Mouse (Mus musculus) kidney, embryonic 16.5 days (tissue): ENCODE results near the gene Cetn4. TPM values are rescaled to one million over a fixed set of nuclear protein-coding genes. Genes with fewer than 3 reads are reported as not detected.

ENCODE experiments used
- ATAC-seq: fragments of 200-750 bp; cut with Nextera tagmentation; 2 replicates; pipeline ENCODE4 v1.8.0; 2017; ENCODE audit warnings: moderate TSS enrichment; ENCODE audit not compliant: low FRiP score, low TSS enrichment
- H3K27ac ChIP-seq: fragments of 300-500 bp; sonication (generic); 2 replicates; pipeline ENCODE4 v1.5.1; 2014; ENCODE audit warnings: low read length
- H3K27me3 ChIP-seq: fragments of 300-500 bp; sonication (generic); 2 replicates; pipeline ENCODE4 v1.6.1; 2014; ENCODE audit warnings: low read length, control low read depth, mixed read lengths; ENCODE audit not compliant: insufficient read depth
- H3K36me3 ChIP-seq: fragments of 300-500 bp; sonication (generic); 2 replicates; pipeline ENCODE4 v1.6.1; 2014; ENCODE audit warnings: low read length, control low read depth, mixed read lengths; ENCODE audit not compliant: insufficient read depth
- H3K4me1 ChIP-seq: fragments of 300-500 bp; sonication (generic); 2 replicates; pipeline ENCODE4 v1.6.1; 2014; ENCODE audit warnings: low read length, control low read depth, mixed read lengths; ENCODE audit not compliant: insufficient read depth
- H3K4me2 ChIP-seq: fragments of 300-500 bp; sonication (generic); replicated peaks from 2 replicates; pipeline ENCODE4 v1.6.1; 2014; ENCODE audit warnings: low read depth, low read length
- H3K4me3 ChIP-seq: fragments of 300-500 bp; sonication (generic); 2 replicates; pipeline ENCODE4 v1.5.1; 2014; ENCODE audit warnings: mild to moderate bottlenecking, low read length
- H3K9ac ChIP-seq: fragments of 300-500 bp; sonication (generic); replicated peaks from 2 replicates; pipeline ENCODE4 v1.6.1; 2014; ENCODE audit warnings: low read length
- H3K9me3 ChIP-seq: fragments of 300-500 bp; sonication (generic); 2 replicates; pipeline ENCODE4 v1.6.1; 2016; ENCODE audit warnings: low read length, control low read depth
- WGBS: fragments of 180-500 bp; shearing (Covaris S2); extraction: QIAGEN DNeasy Blood & Tissue Kit; methylation state at CpG from one replicate; pipeline ENCODE4 v1.1.7; 2014; 5-methylcytosine and 5-hydroxymethylcytosine counted together
- polyA plus RNA-seq: library from polyadenylated mRNA; unstranded; fragments of >200 nt; fragmentation: Nextera tagmentation; extraction: Ambion mirVana; gene quantifications from 2 replicates; pipeline ENCODE4 v1.2.1, GENCODE M21; 2015

The Cetn4 gene
- polyA plus RNA-seq, 1 experiment from 2014 or later = 2.5 TPM

DNA sequence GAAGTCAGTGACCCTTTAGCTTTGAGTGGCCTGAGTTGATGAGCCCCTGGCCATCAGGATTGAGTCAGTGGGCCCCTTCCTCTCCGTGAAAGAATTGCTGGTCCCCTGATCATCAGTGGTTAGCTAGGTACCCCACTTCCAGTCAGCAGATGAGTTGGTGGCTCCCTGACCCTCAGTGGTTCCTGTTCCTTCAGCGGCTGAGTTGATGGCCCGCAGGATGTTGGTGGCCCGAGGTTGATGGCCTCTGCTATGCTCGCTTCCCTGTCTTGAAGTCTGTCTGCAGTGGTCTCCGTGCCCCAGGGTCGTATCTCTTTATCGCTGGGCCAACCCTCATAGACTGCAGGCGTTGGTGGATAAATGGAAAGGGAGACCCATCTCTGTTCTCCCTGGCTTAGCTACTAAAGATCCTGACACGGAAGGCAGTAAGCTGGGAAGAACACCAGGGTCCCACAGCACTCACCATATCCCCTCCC lies 575 bp downstream of the Cetn4 start:
- Histone ChIP-seq H3K4me3 (peak overlapping the region; percentile 74), H3K9ac (peak overlapping the region; percentile 89), H3K4me1 (peaks cover 16% of the 10 kb centered on the region), H3K27ac (no peak overlapping the region), H3K27me3 (no peaks in the 10 kb centered on the region), H3K36me3 (no peaks in the 10 kb centered on the region), H3K9me3 (no peaks in the 10 kb centered on the region), H3K4me2 (peak overlapping the region; percentile 77)
- no peak for ATAC-seq
- 2% methylated on average over 10 of the region's 10 CpGs for WGBS

DNA sequence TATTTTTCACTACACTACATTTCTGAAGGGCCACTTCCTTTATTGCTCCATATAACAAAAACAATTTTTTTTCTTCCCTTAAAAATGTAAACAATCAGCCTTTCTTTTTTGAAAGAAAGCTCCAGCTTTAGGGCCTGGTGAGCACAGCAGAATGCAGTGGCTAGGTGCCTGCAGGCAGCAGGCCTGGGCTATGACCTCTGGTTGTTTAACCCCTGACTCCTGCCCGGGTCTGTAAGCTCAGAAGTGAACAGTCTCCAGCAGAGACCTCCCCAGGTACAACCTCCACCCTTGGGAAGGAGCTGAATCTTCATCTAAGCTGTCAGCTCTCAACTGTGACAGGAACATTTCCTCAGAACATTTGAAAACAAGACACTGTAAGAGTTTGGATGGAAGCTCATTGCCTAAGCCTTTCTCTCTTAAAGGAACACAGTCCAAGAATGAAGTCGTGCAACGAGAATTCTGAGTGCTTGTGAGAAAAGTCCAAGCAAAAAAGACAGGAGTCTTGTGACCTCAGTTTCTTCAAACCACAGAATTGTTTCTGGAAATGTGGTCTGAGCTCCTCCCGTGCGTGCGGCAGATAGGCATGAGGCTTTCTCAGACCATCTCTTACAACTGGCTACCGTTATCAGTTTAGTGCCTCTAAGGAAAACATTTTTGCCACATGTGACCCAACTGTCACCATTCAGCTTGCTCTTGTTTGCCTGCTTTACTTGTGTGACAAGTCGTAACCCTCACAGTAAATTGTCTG lies 8.9 kb downstream of the Cetn4 start:
- H3K27me3 ChIP-seq = no peaks in the 10 kb centered on the region
- no peaks in the 10 kb centered on the region for H3K36me3 ChIP-seq
- 71% methylated on average over 8 of the region's 8 CpGs for WGBS
- no peak overlapping the region for H3K9ac ChIP-seq
- no peak overlapping the region for H3K4me2 ChIP-seq
- 0 out of 2 replicates have a peak, but pooled peaks cover 5% of the 10 kb centered on the region for H3K9me3 ChIP-seq
- H3K27ac ChIP-seq = no peak overlapping the region
- no peak overlapping the region for H3K4me3 ChIP-seq
- no peak for ATAC-seq
- H3K4me1 ChIP-seq = no peaks in the 10 kb centered on the region

DNA sequence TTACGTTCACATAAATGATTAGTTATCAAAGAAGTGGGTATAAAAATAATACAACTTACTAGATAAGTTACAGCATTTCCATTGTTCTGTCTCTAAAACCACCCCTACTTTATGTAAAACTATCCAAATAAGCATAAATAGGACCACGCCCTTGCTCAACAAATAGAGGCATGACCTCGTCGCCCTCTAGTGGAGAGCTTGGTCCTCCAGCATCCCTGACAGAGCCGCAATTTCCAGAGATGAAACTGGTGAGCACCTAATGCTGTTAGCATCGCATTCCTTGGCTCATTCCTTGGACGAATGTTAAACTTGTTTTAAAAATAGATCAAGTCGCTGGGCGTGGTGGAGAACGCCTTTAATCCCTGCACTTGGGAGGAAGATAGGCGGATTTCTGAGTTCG lies 9.8 kb downstream of the Cetn4 start:
- Histone ChIP-seq H3K9me3 (0 out of 2 replicates have a peak, but pooled peaks cover 5% of the 10 kb centered on the region), H3K4me1 (no peaks in the 10 kb centered on the region)
- ATAC-seq = no peak

DNA sequence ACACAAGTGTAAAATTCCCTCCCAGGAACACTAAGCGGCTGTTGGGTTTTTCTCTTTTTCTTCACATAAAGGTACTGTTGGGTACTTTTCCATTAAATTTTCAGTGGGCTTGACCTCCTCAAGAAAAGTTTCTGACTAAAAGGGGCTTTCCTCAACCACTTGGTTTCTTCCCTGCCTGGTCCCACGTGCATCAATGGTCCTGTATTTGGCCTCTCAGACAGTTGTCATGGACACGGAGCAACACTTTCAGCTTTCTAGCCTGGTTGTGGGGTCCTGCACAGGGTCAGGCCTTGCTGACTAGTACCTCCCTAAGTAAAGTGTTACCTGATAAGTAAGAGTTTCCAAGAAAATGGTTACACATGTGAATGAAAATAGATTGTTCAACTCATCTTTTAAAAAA lies 13.0 kb downstream of the Cetn4 start:
- no peak for ATAC-seq
- no peaks in the 10 kb centered on the region for H3K9me3 ChIP-seq
- H3K9ac ChIP-seq = no peak overlapping the region
- H3K36me3 ChIP-seq = no peaks in the 10 kb centered on the region
- 52% methylated on average over 3 of the region's 3 CpGs for WGBS
- H3K4me2 ChIP-seq = no peak overlapping the region
- H3K4me3 ChIP-seq = no peak overlapping the region
- H3K27ac ChIP-seq = no peak overlapping the region
- no peaks in the 10 kb centered on the region for H3K4me1 ChIP-seq
- no peaks in the 10 kb centered on the region for H3K27me3 ChIP-seq

More for the DNA sequence above, 9.8 kb downstream of the Cetn4 start:
- H3K27me3 ChIP-seq = no peaks in the 10 kb centered on the region
- no peak overlapping the region for H3K27ac ChIP-seq
- H3K9ac ChIP-seq = no peak overlapping the region
- WGBS = 47% methylated on average over 12 of the region's 12 CpGs
- no peaks in the 10 kb centered on the region for H3K36me3 ChIP-seq
- no peak overlapping the region for H3K4me3 ChIP-seq
- no peak overlapping the region for H3K4me2 ChIP-seq

DNA sequence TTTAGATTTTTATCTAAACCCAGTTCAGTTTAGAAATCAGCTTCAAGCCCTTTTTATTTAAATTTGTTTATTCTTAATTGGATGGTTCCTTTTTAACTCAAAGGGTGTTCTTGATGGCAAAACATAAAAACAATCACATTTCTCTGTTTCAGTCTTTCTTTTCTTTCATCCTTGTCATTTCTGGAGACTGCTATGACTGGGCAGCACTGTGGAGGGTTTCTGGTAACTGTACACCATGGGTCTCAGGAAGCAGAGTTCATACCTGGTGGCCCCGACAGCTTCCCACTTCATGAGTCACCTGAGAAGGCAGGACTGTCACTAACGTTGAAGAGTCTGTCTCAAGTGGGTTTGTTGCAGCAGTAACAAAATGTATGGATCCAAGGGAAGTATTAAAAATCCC lies 19.9 kb downstream of the Cetn4 start:
- no peak for ATAC-seq
- no peaks in the 10 kb centered on the region for H3K4me1 ChIP-seq
- H3K4me3 ChIP-seq = no peak overlapping the region
- H3K36me3 ChIP-seq = no peaks in the 10 kb centered on the region
- 45% methylated on average over 2 of the region's 2 CpGs for WGBS
- no peak overlapping the region for H3K9ac ChIP-seq
- no peak overlapping the region for H3K4me2 ChIP-seq
- no peaks in the 10 kb centered on the region for H3K9me3 ChIP-seq
- H3K27me3 ChIP-seq = no peaks in the 10 kb centered on the region
- no peak overlapping the region for H3K27ac ChIP-seq

DNA sequence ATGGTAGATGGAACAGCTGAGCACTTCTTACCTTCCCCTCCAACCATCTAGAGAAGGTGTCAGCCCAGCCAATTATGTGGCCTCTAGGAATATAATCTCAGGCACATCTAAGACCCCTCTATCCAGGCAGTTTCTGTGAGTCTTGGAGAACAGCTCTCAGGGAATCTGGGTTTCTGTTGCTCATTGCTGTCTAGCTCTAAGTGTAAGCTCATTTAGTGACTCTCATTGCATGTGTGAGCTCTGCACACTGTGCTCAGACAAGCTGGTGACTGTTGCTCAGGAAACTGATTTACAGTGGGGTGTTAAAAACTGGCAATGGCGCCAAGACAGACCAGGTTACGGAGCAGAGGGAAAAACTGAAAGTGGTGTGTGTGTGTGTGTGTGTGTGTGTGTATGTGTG lies 20.6 kb downstream of the Cetn4 start:
- H3K4me1 ChIP-seq = no peaks in the 10 kb centered on the region
- 65% methylated on average over 2 of the region's 2 CpGs for WGBS
- no peak overlapping the region for H3K27ac ChIP-seq
- H3K9me3 ChIP-seq = no peaks in the 10 kb centered on the region
- no peaks in the 10 kb centered on the region for H3K36me3 ChIP-seq
- no peaks in the 10 kb centered on the region for H3K27me3 ChIP-seq
- H3K9ac ChIP-seq = no peak overlapping the region
- H3K4me3 ChIP-seq = no peak overlapping the region
- no peak overlapping the region for H3K4me2 ChIP-seq
- no peak for ATAC-seq

DNA sequence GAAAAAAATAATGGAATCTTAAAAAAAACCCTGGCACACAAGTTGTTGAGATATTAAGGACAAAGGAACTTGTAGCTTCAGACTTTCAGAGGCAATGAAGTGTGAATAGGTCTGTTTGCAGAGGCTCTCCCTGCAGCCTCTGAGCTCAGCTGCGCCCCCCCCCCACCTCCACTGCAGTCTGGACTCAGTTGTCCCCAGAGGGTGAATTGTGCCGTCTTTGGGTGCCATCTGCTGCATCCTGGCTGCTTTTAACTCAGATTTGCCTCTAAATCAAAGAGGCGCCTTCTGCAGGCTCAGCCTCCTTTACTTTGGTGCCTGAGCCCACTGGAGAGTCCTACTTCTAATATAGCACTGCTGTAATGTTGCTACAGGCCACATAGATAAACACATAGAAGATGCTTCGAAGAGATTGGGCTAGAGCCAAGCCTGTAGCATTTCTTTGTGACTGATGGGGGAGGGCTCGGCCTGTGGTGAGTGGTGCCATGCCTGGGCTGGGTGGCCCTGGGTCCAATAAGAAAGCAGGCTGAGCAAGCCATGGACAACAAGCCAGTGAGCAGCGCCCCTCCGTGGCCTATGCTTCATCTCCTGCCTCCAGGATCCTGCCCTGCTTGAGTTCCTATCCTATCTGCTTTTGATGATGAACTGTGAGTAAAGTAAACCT lies 21.5 kb downstream of the Cetn4 start:
- peak; percentile 19; the same call in 1 of the 2 replicates for ATAC-seq
- H3K9me3 ChIP-seq = no peaks in the 10 kb centered on the region
- no peak overlapping the region for H3K27ac ChIP-seq
- H3K4me3 ChIP-seq = no peak overlapping the region
- no peaks in the 10 kb centered on the region for H3K4me1 ChIP-seq
- H3K27me3 ChIP-seq = no peaks in the 10 kb centered on the region
- no peaks in the 10 kb centered on the region for H3K36me3 ChIP-seq
- H3K9ac ChIP-seq = no peak overlapping the region
- no peak overlapping the region for H3K4me2 ChIP-seq
- 68% methylated on average over 7 of the region's 7 CpGs for WGBS

DNA sequence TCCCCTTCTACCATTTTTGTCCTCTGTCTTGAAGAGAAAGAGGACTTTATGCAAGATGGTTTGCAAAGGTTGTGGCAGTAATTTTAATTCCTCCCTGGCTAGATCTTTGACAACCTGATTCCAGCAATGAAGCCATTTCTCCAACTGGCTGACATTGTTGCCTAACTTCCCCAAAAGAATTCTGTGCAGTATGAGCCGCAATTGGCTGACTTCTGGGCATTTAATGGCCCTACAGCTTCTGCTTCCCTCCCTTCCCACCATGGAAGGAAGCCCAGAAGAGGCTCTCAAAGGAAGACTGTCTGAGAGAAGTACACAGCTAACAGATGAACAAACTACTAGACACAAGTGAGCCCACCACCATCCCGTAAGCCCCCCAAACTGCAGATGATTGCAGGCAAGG lies 23.3 kb downstream of the Cetn4 start:
- H3K9me3 ChIP-seq = no peaks in the 10 kb centered on the region
- WGBS = 88% methylated on average over 2 of the region's 2 CpGs
- H3K4me3 ChIP-seq = no peak overlapping the region
- H3K4me2 ChIP-seq = no peak overlapping the region
- H3K27ac ChIP-seq = no peak overlapping the region
- H3K27me3 ChIP-seq = no peaks in the 10 kb centered on the region
- no peak for ATAC-seq
- no peaks in the 10 kb centered on the region for H3K36me3 ChIP-seq
- H3K9ac ChIP-seq = no peak overlapping the region
- H3K4me1 ChIP-seq = no peaks in the 10 kb centered on the region

DNA sequence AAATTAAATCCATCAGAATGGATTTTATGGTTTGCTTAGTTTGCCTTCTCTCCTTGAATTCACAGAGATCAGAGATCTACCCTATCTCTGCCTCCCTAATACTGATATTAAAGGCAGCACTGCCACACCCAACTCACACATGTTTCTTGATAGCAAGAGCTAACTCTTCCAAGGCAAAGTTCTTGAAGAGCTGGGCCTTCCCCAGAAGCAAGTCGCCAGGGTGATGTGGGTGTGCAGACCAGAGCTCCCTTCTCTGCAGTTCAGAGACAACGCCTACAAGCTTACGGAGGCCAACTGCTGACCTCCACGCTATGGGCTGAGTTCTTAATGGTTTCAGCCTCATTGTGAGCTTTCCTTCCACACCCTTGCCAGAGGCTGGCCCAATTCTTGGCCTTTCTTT lies 29.3 kb downstream of the Cetn4 start:
- Histone ChIP-seq H3K9ac (no peak overlapping the region), H3K36me3 (no peaks in the 10 kb centered on the region), H3K9me3 (no peaks in the 10 kb centered on the region), H3K4me2 (no peak overlapping the region), H3K27ac (no peak overlapping the region), H3K4me1 (no peaks in the 10 kb centered on the region), H3K4me3 (no peak overlapping the region), H3K27me3 (no peaks in the 10 kb centered on the region)
- ATAC-seq = no peak
- WGBS = 90% methylated on average over 4 of the region's 4 CpGs

DNA sequence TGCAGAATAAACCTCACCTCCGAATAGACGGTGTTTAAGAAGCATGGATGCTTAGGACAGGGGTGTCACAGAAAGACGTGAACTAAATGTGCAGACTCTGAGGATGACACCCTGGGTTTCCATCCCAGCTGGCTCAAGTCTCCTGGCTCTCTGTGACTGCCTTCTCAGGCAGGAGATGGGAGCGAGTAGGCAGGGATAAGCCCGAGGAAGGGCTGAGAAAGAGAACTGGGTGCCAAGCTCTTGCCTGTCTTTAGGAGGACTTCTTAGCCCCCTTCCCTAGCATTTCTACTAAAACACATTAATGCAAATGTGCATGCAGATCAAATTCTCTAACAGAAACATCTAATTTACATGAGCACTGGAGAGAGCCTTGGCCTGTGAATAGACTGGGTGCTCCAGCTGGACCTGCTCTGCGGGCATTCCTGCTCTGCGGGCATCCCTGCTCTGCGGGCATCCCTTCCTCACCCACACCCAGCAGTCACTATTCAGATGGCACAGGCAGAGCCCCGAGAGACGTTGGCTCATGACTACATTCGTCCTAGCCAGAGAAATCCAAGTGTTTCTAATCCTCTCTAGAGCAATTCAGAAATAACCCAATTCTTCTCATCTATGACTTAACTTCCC lies 30.1 kb downstream of the Cetn4 start:
- Histone ChIP-seq H3K36me3 (no peaks in the 10 kb centered on the region), H3K27ac (no peak overlapping the region), H3K27me3 (no peaks in the 10 kb centered on the region), H3K9me3 (no peaks in the 10 kb centered on the region), H3K4me2 (no peak overlapping the region), H3K4me3 (no peak overlapping the region), H3K9ac (no peak overlapping the region), H3K4me1 (no peaks in the 10 kb centered on the region)
- ATAC-seq = no peak
- 87% methylated on average over 11 of the region's 11 CpGs for WGBS
